Mouse (Mus musculus): ENCODE results near the gene Mfsd11. TPM values are rescaled to one million over a fixed set of nuclear protein-coding genes. Genes with fewer than 3 reads are reported as not detected.

The Mfsd11 gene
- polyA plus RNA-seq, 1 experiment, result 36.6 TPM

DNA sequence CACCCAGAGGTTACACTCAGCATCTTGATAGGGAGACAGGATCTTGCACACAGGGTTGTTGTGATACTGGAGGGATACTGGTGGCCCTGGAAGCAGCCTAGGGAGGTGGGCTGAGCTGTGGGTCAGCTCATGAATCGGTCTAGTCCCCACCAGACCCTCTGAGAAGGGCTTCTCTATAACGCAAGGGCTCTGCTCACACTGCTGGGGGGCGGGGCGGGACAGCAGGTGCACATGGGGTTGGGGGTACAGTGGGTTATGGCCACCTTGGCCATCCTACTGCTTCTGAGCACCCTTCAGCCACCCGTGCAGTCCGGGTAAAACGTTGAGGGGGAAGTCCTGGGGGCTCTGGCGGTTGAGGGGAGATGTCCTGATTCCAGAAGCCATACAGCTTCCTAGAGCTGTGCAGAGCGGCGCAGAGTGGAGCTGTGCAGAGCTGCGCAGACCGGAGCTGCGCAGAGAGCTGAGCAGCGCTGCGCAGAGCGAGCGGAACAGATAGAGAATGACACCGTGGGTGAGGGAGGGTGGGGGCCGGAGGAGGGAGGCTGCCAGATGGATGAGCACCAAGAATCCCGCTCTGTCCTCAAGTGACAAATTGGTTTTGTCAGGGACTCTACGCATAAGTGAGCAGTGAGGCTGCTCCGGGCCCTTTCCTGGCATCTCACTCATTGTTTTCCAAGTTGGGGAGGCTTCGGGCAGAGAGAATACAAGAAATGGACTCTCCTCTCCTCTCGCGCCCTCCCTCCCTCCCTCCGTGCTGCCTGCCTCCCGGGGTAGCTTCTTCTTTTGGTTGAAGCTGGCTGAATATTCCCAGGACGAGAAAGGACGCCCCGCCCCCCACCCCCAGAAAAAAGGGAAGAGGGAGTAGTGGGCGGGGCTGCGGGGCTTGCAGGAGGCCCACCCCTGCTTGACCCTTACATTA is 41.0 kb upstream of the Mfsd11 start:
- no peak overlapping the region for H3K27ac ChIP-seq (ENCODE audit: insufficient read depth, low read length)
- TF ChIP-seq CTCF (IDR thresholded peaks at IDR 0.05; ENCODE audit: borderline replicate concordance, insufficient read depth, low read length) (no peak), POLR2A (IDR thresholded peaks at IDR 0.05; ENCODE audit: low read depth, low read length) (no peak)
- peaks cover 28% of the 10 kb centered on the region for H3K4me1 ChIP-seq (ENCODE audit: control insufficient read depth, insufficient read depth, low read length)
- no peak overlapping the region for H3K4me3 ChIP-seq (ENCODE audit: insufficient read depth, low read length)

DNA sequence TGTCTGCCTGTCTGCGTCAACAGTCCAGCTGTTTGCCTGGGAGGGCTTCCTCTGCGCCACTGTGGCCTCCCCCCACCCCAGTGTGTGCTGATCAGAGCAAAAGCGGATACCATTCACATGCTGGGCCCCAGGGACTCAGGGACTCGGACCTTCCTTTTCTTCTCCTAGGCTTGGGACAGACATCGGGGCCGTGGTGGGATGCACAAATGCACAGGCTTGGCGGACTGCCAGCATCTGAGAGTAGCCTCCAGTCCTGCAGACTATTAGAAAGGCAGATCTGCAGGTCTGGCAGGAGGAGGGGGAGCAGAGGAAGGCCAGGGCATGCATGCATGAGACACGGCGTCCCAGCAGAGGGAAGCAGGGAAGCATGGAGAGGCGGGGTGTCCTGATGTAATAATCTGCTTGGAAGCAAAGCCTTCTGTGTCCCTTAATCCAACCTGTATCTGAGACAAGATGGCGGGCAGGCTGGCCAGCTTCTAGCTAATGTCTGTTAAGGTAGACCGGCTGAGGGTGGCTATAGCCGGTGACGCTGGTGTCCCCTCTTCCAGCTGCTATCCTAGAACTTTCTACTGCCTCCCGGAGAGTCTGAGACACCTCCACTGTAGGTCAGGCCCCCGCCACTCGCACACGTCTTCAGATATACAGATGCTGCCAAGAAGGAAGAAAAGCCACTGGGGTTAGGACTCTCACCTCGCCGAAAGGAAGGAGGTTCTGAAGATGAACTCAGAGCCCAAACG is 39.3 kb upstream of the Mfsd11 start:
- no peak overlapping the region for H3K4me3 ChIP-seq (ENCODE audit: insufficient read depth, low read length)
- peaks cover 28% of the 10 kb centered on the region for H3K4me1 ChIP-seq (ENCODE audit: control insufficient read depth, insufficient read depth, low read length)
- H3K27ac ChIP-seq (ENCODE audit: insufficient read depth, low read length), result peak overlapping the region; percentile 96; the same call in 1 of the 2 replicates
- TF ChIP-seq POLR2A (IDR thresholded peaks at IDR 0.05; ENCODE audit: low read depth, low read length), result no peak
- TF ChIP-seq CTCF (IDR thresholded peaks at IDR 0.05; ENCODE audit: borderline replicate concordance, insufficient read depth, low read length), result peak; percentile 43; the same call in 1 of the 2 replicates

DNA sequence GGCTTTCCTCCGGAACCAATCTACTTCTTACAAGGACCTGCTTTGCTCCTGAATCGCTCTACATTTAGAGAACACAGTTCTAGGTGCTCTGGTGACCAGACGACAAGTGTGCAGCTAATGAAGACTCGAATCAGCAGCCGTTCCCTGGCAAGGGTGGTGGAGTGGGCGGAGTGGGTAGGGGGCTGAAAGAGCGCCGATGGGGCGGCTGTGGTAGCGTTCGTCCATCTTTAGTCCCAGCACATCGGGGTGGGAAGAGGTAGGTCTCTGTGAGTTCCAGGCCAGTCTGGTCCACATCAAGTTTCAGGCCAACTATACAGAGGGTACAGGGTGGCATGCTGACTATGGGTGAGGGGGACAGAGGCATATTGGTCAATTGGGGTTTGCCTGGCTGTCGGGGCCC is 38.6 kb upstream of the Mfsd11 start:
- TF ChIP-seq POLR2A (IDR thresholded peaks at IDR 0.05; ENCODE audit: low read depth, low read length) (no peak), CTCF (IDR thresholded peaks at IDR 0.05; ENCODE audit: borderline replicate concordance, insufficient read depth, low read length) (no peak)
- H3K4me1 ChIP-seq (ENCODE audit: control insufficient read depth, insufficient read depth, low read length), result peaks cover 27% of the 10 kb centered on the region
- H3K27ac ChIP-seq (ENCODE audit: insufficient read depth, low read length), result peak overlapping the region; percentile 96
- H3K4me3 ChIP-seq (ENCODE audit: insufficient read depth, low read length), result no peak overlapping the region

DNA sequence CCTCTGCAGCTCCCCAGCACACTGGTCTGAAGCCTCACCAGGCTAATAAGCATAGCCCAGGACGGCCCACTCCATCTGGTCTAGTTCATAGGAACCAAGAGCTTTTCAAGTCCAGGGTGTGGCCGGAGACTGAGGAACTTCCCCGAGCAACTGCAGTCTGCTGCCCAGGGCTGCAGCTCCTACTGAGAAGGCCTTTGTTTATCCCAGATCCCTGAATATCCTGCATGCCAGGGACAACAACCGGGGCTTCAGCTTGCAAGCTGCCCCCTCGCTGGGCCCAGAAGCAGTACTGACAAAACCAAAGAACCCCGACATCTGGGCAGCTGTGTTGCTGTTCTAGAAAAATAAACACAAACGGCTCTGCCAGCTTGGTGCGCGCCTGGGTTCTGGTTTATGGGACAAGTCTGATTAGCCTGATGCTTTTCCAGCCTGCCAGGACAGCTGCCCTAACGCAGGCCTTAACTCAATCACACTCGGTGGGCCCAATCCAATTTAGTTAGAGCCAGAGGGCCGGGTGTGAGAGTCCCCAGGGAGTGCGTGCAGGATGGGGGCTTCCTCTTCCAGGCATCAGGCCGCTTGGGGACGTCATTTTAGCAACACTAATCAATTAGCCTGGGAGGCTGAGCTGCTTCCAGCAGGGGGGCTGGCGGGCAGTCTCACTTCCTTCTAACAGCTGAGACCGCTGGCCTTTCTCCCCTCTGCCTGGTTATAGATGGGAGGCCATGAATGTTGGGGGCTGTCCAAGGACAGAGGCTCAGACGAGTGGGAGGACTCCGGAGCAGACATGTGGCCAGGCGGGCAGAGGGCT is 38.0 kb upstream of the Mfsd11 start:
- Histone ChIP-seq H3K27ac (ENCODE audit: insufficient read depth, low read length) (peak overlapping the region; percentile 96), H3K4me3 (ENCODE audit: insufficient read depth, low read length) (no peak overlapping the region), H3K4me1 (ENCODE audit: control insufficient read depth, insufficient read depth, low read length) (peaks cover 33% of the 10 kb centered on the region)
- TF ChIP-seq POLR2A (IDR thresholded peaks at IDR 0.05; ENCODE audit: low read depth, low read length), result no peak
- no peak for TF ChIP-seq CTCF (IDR thresholded peaks at IDR 0.05; ENCODE audit: borderline replicate concordance, insufficient read depth, low read length)

DNA sequence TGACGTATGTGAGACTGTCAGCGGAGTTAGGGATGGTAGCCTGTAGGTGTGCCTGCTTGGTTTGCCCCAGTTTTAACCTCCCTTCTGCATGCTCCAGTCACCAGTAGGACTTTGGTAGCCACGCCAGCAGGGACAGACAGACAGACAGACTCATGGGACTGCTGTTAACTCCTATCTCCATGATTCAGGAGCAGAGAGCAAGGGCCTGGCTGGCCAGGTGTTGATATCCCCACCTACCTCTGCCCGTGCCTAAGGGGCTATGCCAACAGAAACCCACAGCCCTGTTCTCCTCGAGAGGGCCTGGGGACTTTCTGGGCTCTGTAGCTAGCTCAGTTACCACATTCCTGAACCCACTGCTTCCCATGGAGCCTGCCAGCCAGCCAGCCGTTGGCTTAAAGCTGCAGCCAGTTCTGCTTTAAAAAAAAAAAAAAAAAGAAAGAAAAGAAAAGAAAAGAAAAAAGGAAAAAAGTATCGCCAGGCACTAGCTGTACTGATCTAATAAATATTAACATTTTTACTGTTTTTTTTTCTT is 37.3 kb upstream of the Mfsd11 start:
- peaks cover 37% of the 10 kb centered on the region for H3K4me1 ChIP-seq (ENCODE audit: control insufficient read depth, insufficient read depth, low read length)
- peak overlapping the region; percentile 96 for H3K27ac ChIP-seq (ENCODE audit: insufficient read depth, low read length)
- no peak for TF ChIP-seq CTCF (IDR thresholded peaks at IDR 0.05; ENCODE audit: borderline replicate concordance, insufficient read depth, low read length)
- no peak; the same call in 1 of the 2 replicates for TF ChIP-seq POLR2A (IDR thresholded peaks at IDR 0.05; ENCODE audit: low read depth, low read length)

GRCm38 (mm10) chr11:116816769-116817168 is 35.5 kb upstream of the Mfsd11 start:
- Histone ChIP-seq H3K27ac (ENCODE audit: insufficient read depth, low read length) (peak overlapping the region; percentile 93), H3K4me1 (ENCODE audit: control insufficient read depth, insufficient read depth, low read length) (peaks cover 54% of the 10 kb centered on the region), H3K4me3 (ENCODE audit: insufficient read depth, low read length) (no peak overlapping the region)
- TF ChIP-seq POLR2A (IDR thresholded peaks at IDR 0.05; ENCODE audit: low read depth, low read length), result 0 out of 2 replicates have a peak, but pooled peaks have one; percentile 28
- no peak for TF ChIP-seq CTCF (IDR thresholded peaks at IDR 0.05; ENCODE audit: borderline replicate concordance, insufficient read depth, low read length)

More for the DNA sequence above, 37.3 kb upstream of the Mfsd11 start:
- no peak overlapping the region for H3K4me3 ChIP-seq (ENCODE audit: insufficient read depth, low read length)

DNA sequence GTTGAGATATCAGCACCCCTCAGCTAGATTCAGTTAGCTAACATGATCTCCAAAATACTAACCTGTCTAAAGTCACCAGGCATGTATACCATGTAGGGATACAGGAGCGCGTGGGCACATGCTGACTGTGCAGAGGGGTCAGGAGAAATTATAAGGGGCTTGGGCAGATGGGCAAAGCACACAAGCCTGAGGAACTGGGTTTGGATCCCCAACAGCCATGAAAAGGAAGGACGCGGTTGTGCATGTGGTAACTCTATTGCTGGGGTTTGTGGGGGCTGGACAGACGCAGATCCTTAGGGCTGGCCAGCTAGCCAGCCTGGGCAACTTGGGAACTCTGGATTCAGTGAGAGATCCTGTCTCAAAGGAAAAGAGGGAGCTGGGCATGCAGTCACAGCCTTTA is 34.7 kb upstream of the Mfsd11 start:
- TF ChIP-seq CTCF (IDR thresholded peaks at IDR 0.05; ENCODE audit: borderline replicate concordance, insufficient read depth, low read length) (no peak), POLR2A (IDR thresholded peaks at IDR 0.05; ENCODE audit: low read depth, low read length) (no peak)
- H3K4me1 ChIP-seq (ENCODE audit: control insufficient read depth, insufficient read depth, low read length), result peaks cover 56% of the 10 kb centered on the region
- no peak overlapping the region for H3K4me3 ChIP-seq (ENCODE audit: insufficient read depth, low read length)
- peak overlapping the region; percentile 88 for H3K27ac ChIP-seq (ENCODE audit: insufficient read depth, low read length)

GRCm38 (mm10) chr11:116818722-116819121 is 33.5 kb upstream of the Mfsd11 start:
- peaks cover 51% of the 10 kb centered on the region for H3K4me1 ChIP-seq (ENCODE audit: control insufficient read depth, insufficient read depth, low read length)
- H3K27ac ChIP-seq (ENCODE audit: insufficient read depth, low read length), result peak overlapping the region; percentile 17
- no peak overlapping the region for H3K4me3 ChIP-seq (ENCODE audit: insufficient read depth, low read length)
- no peak for TF ChIP-seq CTCF (IDR thresholded peaks at IDR 0.05; ENCODE audit: borderline replicate concordance, insufficient read depth, low read length)
- TF ChIP-seq POLR2A (IDR thresholded peaks at IDR 0.05; ENCODE audit: low read depth, low read length), result no peak

Data from embryonic fibroblast, embryonic 13.5 days (primary cell).